Mouse (Mus musculus): ENCODE results near the gene Bpi.
A peak's percentile ranks its signal among the peaks of the same experiment; 100 is the strongest.

Gene Bpi

DNA sequence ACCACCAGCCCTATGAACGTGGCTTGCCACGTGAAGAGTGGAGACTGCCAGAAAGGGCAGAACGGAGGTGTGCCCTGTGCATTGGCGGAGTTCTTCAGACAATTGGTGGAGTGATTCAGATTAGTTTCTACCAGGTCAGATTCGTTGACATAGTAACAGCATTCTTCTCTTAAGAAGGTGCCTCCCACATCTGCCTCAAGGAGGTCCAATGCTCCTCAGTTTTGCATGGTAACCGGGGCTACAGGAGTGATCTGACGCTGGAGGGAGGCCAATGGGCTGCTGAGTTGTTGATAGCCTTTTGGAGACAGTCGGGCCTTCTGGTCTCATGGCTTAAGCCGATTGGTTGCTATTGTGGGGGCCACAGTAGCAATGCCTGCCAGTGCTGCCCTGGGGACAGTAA is 37.8 kb downstream of the Bpi start:
- peak; percentile 19 for DNase-seq (ENCODE audit: low read depth)

DNA sequence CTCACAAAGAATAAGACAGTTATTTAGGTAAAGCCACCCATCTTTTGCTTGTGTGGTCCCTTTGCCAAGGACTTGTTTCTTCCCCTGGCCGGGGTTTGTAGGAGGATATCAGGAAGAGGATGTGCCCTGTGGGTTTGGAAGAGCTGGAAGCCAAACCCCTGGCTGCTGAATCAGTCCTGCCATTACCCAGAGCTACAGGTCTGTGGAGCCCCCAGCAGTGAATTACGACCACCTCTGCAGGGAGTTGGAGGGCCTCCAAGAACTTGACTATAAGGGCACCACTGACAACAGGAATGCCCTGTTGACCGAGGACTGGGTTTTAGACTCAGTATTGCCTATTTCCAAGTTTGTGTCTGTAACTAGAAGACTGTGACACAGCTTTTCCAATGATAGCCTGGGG is 41.3 kb downstream of the Bpi start:
- DNase-seq (ENCODE audit: low read depth), result no peak

DNA sequence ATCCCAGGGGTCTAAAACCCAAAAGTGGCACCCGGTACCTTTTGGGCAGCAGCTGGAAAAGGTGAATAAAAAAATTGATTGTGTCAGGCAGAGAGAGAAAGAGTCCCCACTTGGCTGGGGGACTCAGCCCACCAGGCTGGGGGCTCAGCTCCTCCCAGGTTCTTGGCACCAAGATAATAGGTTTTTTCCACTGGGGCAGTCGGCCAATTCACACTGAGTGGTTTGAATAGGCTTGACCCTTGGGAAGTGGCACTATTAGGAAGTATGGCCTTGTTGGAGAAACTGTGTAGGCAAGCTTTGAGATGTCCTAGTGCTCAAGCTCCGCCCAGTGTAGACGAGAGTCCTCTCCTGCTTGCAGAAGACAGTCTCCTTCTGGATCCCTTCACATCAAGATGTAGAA is 41.8 kb downstream of the Bpi start:
- DNase-seq (ENCODE audit: low read depth), result no peak

DNA sequence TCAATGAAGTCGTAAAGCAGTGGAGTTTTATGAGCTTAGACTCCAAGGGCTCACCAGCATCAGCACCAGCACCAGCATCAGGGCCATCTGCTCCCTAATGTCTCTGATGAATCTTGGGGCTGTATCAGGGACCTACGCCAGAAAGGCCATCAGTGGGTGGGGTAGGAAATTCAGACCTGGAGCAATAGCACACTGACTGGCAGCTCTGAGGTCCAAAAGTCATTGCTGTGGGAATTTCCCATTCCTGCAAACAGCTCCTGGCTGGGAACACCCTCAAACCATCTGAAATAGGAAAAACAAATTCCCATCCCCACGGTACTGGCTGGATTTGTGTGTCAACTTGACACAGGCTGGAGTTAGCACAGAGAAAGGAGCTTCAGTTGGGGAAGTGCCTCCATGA is 44.9 kb downstream of the Bpi start:
- DNase-seq (ENCODE audit: low read depth), result no peak

DNA sequence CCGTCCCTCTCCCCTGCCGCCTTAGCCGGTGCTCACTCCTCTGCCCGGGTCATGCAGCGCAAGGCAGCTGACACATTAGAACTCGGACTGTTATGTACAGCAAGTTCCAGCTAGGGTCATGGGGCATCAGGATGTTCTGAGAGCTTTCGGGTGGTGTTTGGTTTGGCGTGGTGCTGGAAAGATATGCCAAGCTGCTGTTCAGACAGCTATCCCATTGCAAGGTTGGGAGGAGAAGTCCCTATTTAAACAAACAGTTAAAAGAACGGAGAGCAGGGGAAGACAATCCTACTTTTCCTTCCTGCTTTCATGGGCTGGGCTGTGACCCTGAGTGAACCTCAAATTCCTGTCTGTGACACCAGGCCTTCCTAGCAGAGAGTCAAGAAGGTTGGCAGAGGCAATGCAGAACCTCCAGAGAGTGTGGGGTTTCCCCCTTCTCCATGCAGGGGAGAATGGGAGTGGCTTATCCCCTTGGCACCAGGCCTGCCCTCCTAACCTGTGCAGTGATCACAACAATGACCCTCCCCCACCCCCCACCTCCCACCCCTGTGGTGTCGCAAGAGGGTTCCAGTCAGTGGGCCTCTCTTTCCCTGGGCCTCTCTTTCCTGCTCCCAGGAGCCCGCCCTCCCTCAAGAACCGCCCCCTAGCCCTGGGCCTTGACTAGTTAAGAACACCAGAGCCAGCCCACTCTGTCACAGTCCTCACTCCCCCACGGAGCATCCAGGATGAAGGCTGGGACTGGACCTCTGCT is 48.2 kb downstream of the Bpi start, which contains the start of gene Lbp:
TSS of gene Lbp (plus strand) at position 546 of the 748 bp plus-strand sequence.
- DNase-seq (ENCODE audit: low read depth), result peak; percentile 20

DNA sequence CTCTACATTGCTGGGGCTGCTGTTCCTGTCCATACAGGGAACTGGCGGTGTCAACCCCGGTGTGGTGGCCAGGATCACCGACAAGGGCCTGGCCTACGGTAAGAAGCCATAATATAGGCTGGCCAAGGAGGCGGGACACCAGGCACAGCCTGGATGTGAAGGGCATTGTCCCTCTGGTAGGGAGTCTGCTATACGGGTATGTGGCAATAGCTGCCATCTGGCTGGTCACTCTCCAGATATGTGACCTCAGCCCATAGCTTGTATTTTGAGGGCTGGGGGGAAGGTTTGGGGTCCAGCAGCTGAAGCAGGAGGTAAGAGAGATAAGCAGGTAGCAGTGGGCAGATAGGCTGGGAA is 48.8 kb downstream of the Bpi start:
- DNase-seq (ENCODE audit: low read depth), result no peak

DNA sequence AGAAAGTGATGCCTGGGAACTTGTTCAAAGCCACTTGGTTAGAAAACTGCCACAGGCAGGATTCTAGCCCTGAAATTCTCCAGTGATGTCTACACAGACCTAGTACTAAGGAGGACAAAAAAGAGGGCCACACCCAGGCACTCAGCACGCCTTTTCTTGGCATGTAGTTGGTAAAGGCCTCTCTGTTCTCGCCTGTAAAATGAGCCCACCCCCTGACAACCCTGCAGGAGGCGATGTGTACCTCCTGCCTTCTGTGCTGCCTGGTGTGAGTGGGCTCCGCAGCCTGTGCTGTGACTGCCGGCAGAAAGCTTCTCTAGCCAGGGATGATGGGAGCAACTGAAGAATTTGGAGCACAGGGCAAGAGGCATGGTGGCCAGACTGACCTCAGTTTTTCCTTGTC is 50.4 kb downstream of the Bpi start:
- no peak for DNase-seq (ENCODE audit: low read depth)

DNA sequence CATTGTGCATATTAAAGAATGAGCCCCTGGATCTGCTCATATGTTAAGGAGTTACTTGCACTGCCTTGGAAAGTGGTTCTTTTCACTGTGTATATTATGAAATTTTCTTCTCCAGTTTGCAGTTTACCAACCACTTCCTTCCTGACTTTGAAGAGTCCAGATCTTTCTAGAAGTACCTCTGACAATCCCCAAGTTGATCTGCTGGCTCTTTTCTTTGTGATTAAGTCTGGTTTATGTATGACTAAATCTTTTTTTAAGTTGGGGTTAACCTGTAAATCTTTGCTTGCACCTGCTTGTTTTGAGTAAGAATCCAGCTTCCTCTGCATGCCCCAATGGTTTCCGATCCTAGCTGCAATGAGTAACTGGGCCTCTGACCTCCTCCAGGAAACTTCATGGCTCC is 55.2 kb downstream of the Bpi start:
- DNase-seq (ENCODE audit: low read depth), result no peak

DNA sequence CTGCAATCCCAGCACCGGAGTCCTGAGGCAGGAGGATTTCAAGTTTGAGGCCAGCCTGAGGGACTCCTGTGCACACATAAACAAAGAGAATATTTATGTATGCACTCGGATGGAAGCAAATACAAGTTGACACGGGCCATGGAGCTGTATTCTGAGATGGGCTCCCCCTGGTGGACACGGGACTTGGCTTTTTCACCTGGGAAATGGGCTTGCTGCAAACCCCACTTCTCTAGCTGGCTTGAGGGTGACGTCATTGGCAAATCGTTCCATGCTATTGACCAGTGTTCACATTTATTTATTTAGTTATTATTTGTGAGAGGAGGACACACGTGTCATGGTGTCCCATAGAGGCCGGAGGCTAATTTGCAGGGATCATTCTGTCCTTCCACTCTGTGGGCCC is 58.5 kb downstream of the Bpi start:
- peak; percentile 81 for DNase-seq (ENCODE audit: low read depth)

DNA sequence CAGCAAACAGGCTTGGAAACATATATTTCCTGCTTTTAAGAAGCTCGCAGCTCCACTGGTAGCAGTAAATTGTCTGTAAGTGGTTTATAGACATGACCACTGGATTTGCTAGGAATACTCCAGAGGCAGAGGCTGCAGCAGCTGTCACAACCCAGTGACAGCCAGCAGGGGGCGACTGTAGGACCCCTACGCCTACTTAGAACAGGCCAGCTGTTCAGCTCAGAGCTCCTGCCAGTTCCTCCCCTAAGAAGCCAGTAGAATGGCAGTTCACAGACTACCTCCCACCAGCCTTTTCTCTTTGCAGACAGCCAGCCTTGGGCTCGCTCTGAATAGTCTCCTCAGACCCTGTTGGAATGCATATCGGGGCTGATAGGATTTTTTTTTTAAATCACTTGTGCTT is 59.1 kb downstream of the Bpi start:
- peak; percentile 62 for DNase-seq (ENCODE audit: low read depth)

DNA sequence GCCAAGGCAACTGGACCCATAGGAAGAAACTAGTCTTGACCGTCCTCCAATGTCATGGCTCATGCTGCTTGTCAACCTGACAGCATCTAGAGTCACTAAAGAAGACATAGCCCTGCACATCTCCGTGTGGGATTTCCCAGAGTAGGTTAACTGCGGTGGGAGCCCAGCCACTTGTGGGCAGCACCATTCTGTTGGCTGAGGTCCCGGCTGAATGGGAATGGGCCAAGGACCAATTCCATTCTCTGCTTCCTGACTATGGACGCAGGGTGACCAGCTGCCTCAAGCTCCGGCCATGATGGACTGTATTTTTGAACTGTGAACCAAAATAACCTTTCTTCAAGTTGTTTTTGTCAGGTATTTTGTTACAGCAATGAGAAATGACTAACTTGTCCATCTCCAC is 63.7 kb downstream of the Bpi start:
- DNase-seq (ENCODE audit: low read depth), result no peak

DNA sequence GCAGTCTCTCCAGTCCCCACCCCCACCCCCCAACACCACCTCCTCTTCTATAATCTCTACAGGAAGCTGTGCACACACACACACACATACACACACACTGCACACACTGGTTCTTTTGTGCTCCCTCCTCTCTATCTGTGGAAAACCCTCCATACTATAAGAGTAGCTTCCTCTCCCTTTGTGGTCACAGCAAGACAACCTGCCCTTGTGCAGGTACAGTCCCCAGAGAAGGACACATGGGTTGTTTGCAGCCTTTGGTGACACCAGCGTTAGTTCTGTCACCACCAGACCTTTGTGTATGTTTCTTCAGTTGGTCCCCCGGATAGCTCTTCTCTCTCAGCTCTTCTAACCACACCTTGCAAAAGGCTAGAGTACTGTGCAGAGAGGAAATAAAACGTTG is 65.0 kb downstream of the Bpi start:
- no peak for DNase-seq (ENCODE audit: low read depth)

DNA sequence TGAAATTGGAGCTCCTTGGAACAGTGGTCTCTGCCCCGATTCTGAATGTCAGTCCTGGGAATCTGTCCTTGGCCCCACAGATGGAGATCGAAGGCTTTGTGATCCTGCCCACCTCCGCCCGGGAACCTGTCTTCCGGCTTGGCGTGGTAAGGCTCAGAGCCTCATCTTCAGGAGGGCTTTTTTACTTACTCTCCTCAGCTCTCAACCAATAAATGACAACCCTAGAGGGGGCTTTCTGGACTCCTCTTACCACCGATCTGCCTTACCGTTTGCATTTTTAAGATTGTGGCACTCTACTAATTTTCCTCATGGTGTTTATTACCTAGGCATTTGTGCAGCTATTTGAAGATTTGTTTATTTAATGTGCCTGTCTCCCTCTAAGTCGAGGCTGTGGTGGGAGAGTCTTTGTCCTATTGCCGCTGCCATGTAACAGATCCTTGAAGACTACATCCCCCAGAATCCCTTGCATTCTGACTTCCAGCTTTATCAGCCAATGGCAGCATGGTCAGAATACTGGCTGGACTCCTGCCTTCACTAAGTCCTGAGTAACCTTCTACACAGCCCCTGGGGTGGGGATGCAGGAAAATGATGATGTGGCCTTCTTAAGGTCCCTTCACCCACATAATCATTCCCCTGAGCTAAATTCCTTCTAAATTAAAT is 66.8 kb downstream of the Bpi start:
- DNase-seq (ENCODE audit: low read depth), result peak; percentile 8

DNA sequence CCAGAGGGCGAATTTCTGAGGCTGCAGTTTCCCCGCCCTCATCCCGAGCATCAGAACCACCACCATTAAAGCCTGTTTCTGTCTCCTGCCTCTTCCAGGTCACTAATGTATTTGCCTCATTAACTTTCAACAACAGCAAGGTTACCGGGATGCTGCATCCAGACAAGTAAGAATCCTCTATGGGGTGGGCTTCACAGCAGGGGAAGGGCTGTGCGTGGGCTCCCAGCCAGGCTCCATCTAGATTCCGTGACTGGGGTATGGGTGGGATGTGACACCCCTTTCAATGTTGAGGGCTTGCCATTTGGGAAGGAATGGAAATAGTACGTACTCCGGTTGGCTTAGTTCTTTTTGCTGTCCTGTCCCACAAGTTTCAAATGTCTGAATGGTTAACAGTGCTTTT is 67.7 kb downstream of the Bpi start:
- no peak for DNase-seq (ENCODE audit: low read depth)
